28 mouse cellular contexts compared by ENCODE assay signal in genomic region chr9:16970373-16970772, GRCm38 (mm10).
DNase-seq lines count a peak whose midpoint lies in the region; ATAC-seq and TF ChIP-seq lines count a peak whose summit lies in the region.
"Had no signal": no experiment of that assay in that cellular context is flagged by ENCODE, and none has a peak within 500 bp of the region (broad histone marks: within the 10 kb centered on the region; RNA-seq: fewer than 3 reads in every experiment).

No protein-coding gene starts in this region.

- no peak overlapping the region for H3K4me2 ChIP-seq in embryonic facial prominence, embryonic 11.5 days (ENCODE audit: low read depth, low read length)
- H3K4me2 ChIP-seq in limb, embryonic 11.5 days (ENCODE audit: low read depth, severe bottlenecking): no peak overlapping the region
- H3K4me2 ChIP-seq in midbrain, embryonic 16.5 days (ENCODE audit: low read length): no peak overlapping the region
- H3K4me2 ChIP-seq: embryonic facial prominence, embryonic 12.5 days; forebrain, embryonic 12.5 days; heart, embryonic 11.5 days; intestine, embryonic 15.5 days; limb, embryonic 12.5 days; liver, embryonic 11.5 days; neural tube, embryonic 12.5 days; stomach, embryonic 15.5 days had no signal

- no peak overlapping the region for H3K9ac ChIP-seq in embryonic facial prominence, embryonic 11.5 days (replicated peaks; ENCODE audit: low read length)
- H3K9ac ChIP-seq in limb, embryonic 11.5 days (ENCODE audit: low read length): no peak overlapping the region
- no peak overlapping the region for H3K9ac ChIP-seq in midbrain, embryonic 16.5 days (ENCODE audit: low read depth, low read length)
- H3K9ac ChIP-seq: embryonic facial prominence, embryonic 12.5 days; forebrain, embryonic 12.5 days; intestine, embryonic 15.5 days; limb, embryonic 12.5 days; liver, postnatal 0 days; neural tube, embryonic 12.5 days; stomach, embryonic 15.5 days had no signal

- no peak for TF ChIP-seq POLR2A in kidney, adult 2 months (IDR thresholded peaks at IDR 0.05; ENCODE audit: low read depth, low read length)

- H3K36me3 ChIP-seq in embryonic facial prominence, embryonic 11.5 days (replicated peaks; ENCODE audit: control insufficient read depth, insufficient read depth, low read depth, low read length): no peaks in the 10 kb centered on the region
- H3K36me3 ChIP-seq in embryonic facial prominence, embryonic 10.5 days (replicated peaks): no peaks in the 10 kb centered on the region
- no peaks in the 10 kb centered on the region for H3K36me3 ChIP-seq in limb, embryonic 11.5 days (ENCODE audit: control insufficient read depth, insufficient read depth, low read length)
- no peaks in the 10 kb centered on the region for H3K36me3 ChIP-seq in limb, embryonic 10.5 days
- no peaks in the 10 kb centered on the region for H3K36me3 ChIP-seq in midbrain, embryonic 16.5 days (ENCODE audit: control insufficient read depth, insufficient read depth, low read length)
- no peaks in the 10 kb centered on the region for H3K36me3 ChIP-seq in kidney, adult 2 months (ENCODE audit: control insufficient read depth, insufficient read depth, low read length)
- H3K36me3 ChIP-seq: embryonic facial prominence, embryonic 12.5 days; forebrain, embryonic 12.5 days; hindbrain, embryonic 10.5 days; intestine, embryonic 15.5 days; limb, embryonic 12.5 days; neural tube, embryonic 12.5 days; stomach, embryonic 15.5 days had no signal

- peak; percentile 2 for DNase-seq in embryonic facial prominence, embryonic 11.5 days (ENCODE audit: low spot score)
- DNase-seq in embryonic facial prominence, embryonic 10.5 days (ENCODE audit: low spot score): no peak
- DNase-seq in limb, embryonic 11.5 days (ENCODE audit: low spot score): peak; percentile 25
- DNase-seq in limb, embryonic 10.5 days (ENCODE audit: low spot score): no peak
- DNase-seq in brain, adult 2 months (ENCODE audit: low read depth, low spot score): peak; percentile 14
- no peak for DNase-seq in kidney, adult 2 months
- DNase-seq: adrenal gland, postnatal 14 days; cerebellum, adult 9-10 months; gastrocnemius, postnatal 10 days; heart, adult 11 months; kidney, adult 9 months; kidney, postnatal 14 days; liver, postnatal 0 days; thymus, adult 18-20 months; thymus, postnatal 36 days had no signal

- H3K9me3 ChIP-seq in embryonic facial prominence, embryonic 11.5 days (replicated peaks; ENCODE audit: control insufficient read depth, low read length): no peaks in the 10 kb centered on the region
- no peaks in the 10 kb centered on the region for H3K9me3 ChIP-seq in embryonic facial prominence, embryonic 10.5 days
- no peaks in the 10 kb centered on the region for H3K9me3 ChIP-seq in limb, embryonic 11.5 days (ENCODE audit: control insufficient read depth, low read length)
- H3K9me3 ChIP-seq in limb, embryonic 10.5 days (replicated peaks): no peaks in the 10 kb centered on the region
- no peaks in the 10 kb centered on the region for H3K9me3 ChIP-seq in midbrain, embryonic 16.5 days (replicated peaks; ENCODE audit: control insufficient read depth, low read length, poor library complexity, severe bottlenecking)
- H3K9me3 ChIP-seq: embryonic facial prominence, embryonic 12.5 days; forebrain, embryonic 12.5 days; hindbrain, embryonic 10.5 days; intestine, embryonic 15.5 days; limb, embryonic 12.5 days; neural tube, embryonic 12.5 days; stomach, embryonic 15.5 days had no signal

- H3K4me1 ChIP-seq in embryonic facial prominence, embryonic 11.5 days (ENCODE audit: control insufficient read depth, insufficient read depth, low read length): no peaks in the 10 kb centered on the region
- 0 out of 2 replicates have a peak, but pooled peaks cover 2% of the 10 kb centered on the region for H3K4me1 ChIP-seq in embryonic facial prominence, embryonic 10.5 days
- no peaks in the 10 kb centered on the region for H3K4me1 ChIP-seq in limb, embryonic 11.5 days (ENCODE audit: control insufficient read depth, insufficient read depth, low read length)
- H3K4me1 ChIP-seq in limb, embryonic 10.5 days: no peaks in the 10 kb centered on the region; the same call in 1 of the 2 replicates
- H3K4me1 ChIP-seq in midbrain, embryonic 16.5 days (ENCODE audit: control insufficient read depth, insufficient read depth, low read length): no peaks in the 10 kb centered on the region
- H3K4me1 ChIP-seq in kidney, adult 2 months (ENCODE audit: control insufficient read depth, insufficient read depth, low read length): no peaks in the 10 kb centered on the region
- H3K4me1 ChIP-seq: embryonic facial prominence, embryonic 12.5 days; forebrain, embryonic 12.5 days; hindbrain, embryonic 10.5 days; intestine, embryonic 15.5 days; neural tube, embryonic 12.5 days; stomach, embryonic 15.5 days had no signal

- H3K4me3 ChIP-seq in embryonic facial prominence, embryonic 11.5 days (ENCODE audit: low read depth, low read length): no peak overlapping the region
- no peak overlapping the region for H3K4me3 ChIP-seq in embryonic facial prominence, embryonic 10.5 days
- no peak overlapping the region for H3K4me3 ChIP-seq in limb, embryonic 11.5 days (ENCODE audit: low read depth, low read length)
- H3K4me3 ChIP-seq in limb, embryonic 10.5 days: no peak overlapping the region
- H3K4me3 ChIP-seq in midbrain, embryonic 16.5 days (ENCODE audit: low read depth, low read length): no peak overlapping the region
- H3K4me3 ChIP-seq in kidney, adult 2 months (ENCODE audit: insufficient read depth, low read depth, low read length): no peak overlapping the region
- H3K4me3 ChIP-seq: embryonic facial prominence, embryonic 12.5 days; forebrain, embryonic 12.5 days; hindbrain, embryonic 10.5 days; intestine, embryonic 15.5 days; layer of hippocampus, adult 2 months; limb, embryonic 12.5 days; neural tube, embryonic 12.5 days; stomach, embryonic 15.5 days had no signal

- ATAC-seq in embryonic facial prominence, embryonic 11.5 days (replicated peaks; ENCODE audit: insufficient number of reproducible peaks, low FRiP score, low TSS enrichment, low read depth): no peak
- ATAC-seq in limb, embryonic 11.5 days (ENCODE audit: insufficient number of reproducible peaks, low FRiP score, low TSS enrichment, low read depth): no peak
- ATAC-seq in midbrain, embryonic 16.5 days: peak; percentile 72; the same call in 1 of the 2 replicates
- ATAC-seq: intestine, embryonic 15.5 days; liver, postnatal 0 days; lung, postnatal 0 days had no signal

- TF ChIP-seq CTCF in kidney, adult 2 months (conservative IDR thresholded peaks at IDR 0.05; ENCODE audit: insufficient read depth, insufficient read length, low read depth, low read length): no peak

- 48% methylated on average over 4 of the region's 4 CpGs for WGBS in embryonic facial prominence, embryonic 11.5 days
- WGBS in embryonic facial prominence, embryonic 10.5 days: 57% methylated on average over 4 of the region's 4 CpGs
- WGBS in limb, embryonic 11.5 days: 17% methylated on average over 4 of the region's 4 CpGs
- WGBS in limb, embryonic 10.5 days: 50% methylated on average over 4 of the region's 4 CpGs
- WGBS in midbrain, embryonic 16.5 days: 23% methylated on average over 4 of the region's 4 CpGs
- WGBS in kidney, adult 2 months: 39% methylated on average over 4 of the region's 4 CpGs

- H3K27ac ChIP-seq in embryonic facial prominence, embryonic 11.5 days (replicated peaks; ENCODE audit: low read depth, low read length): no peak overlapping the region
- no peak overlapping the region for H3K27ac ChIP-seq in embryonic facial prominence, embryonic 10.5 days (replicated peaks)
- no peak overlapping the region for H3K27ac ChIP-seq in limb, embryonic 11.5 days (replicated peaks; ENCODE audit: low read depth, low read length)
- no peak overlapping the region for H3K27ac ChIP-seq in limb, embryonic 10.5 days
- H3K27ac ChIP-seq in midbrain, embryonic 16.5 days (ENCODE audit: low read length): no peak overlapping the region
- no peak overlapping the region for H3K27ac ChIP-seq in kidney, adult 2 months (ENCODE audit: insufficient read depth, low read depth, low read length)
- H3K27ac ChIP-seq: embryonic facial prominence, embryonic 12.5 days; forebrain, embryonic 12.5 days; hindbrain, embryonic 10.5 days; intestine, embryonic 15.5 days; layer of hippocampus, adult 2 months; limb, embryonic 12.5 days; macrophage; neural tube, embryonic 12.5 days; stomach, embryonic 15.5 days had no signal

- no peaks in the 10 kb centered on the region for H3K27me3 ChIP-seq in embryonic facial prominence, embryonic 11.5 days (ENCODE audit: control insufficient read depth, insufficient read depth, low read length)
- H3K27me3 ChIP-seq in embryonic facial prominence, embryonic 10.5 days (replicated peaks; ENCODE audit: low read depth, poor library complexity, severe bottlenecking): no peaks in the 10 kb centered on the region
- no peaks in the 10 kb centered on the region for H3K27me3 ChIP-seq in limb, embryonic 11.5 days (ENCODE audit: control insufficient read depth, insufficient read depth, low read length)
- no peaks in the 10 kb centered on the region for H3K27me3 ChIP-seq in limb, embryonic 10.5 days (ENCODE audit: low read depth, poor library complexity, severe bottlenecking)
- H3K27me3 ChIP-seq in midbrain, embryonic 16.5 days (ENCODE audit: control insufficient read depth, insufficient read depth, low read depth, low read length): no peaks in the 10 kb centered on the region
- H3K27me3 ChIP-seq in kidney, adult 2 months (replicated peaks; ENCODE audit: control insufficient read depth, insufficient read depth, low read length): no peaks in the 10 kb centered on the region
- H3K27me3 ChIP-seq: embryonic facial prominence, embryonic 12.5 days; forebrain, embryonic 12.5 days; intestine, embryonic 15.5 days; limb, embryonic 12.5 days; neural tube, embryonic 12.5 days; stomach, embryonic 15.5 days had no signal

Comparison
In these comparisons a context has a peak if more than half of its experiments do, and no peak if none do; other contexts are left out.
1. DNase-seq: peak in embryonic facial prominence, embryonic 11.5 days (single experiment), limb, embryonic 11.5 days (single experiment) and brain, adult 2 months (single experiment); none in embryonic facial prominence, embryonic 10.5 days (single experiment), limb, embryonic 10.5 days (single experiment) and kidney, adult 2 months (single experiment).